Mouse (Mus musculus) ES-E14 (cell line): ENCODE measurements around the gene Aff1. TPM values are rescaled to one million over a fixed set of nuclear protein-coding genes. Genes with fewer than 3 reads are reported as not detected.

Source experiments
- DNase-seq: peaks from one replicate; pipeline ENCODE4 v3.0.0-alpha.2; 2013; ENCODE audit warnings: low read depth, low spot score
- H3K27ac ChIP-seq: 2 replicates; pipeline ENCODE4 v1.5.1; 2012; ENCODE audit warnings: low read depth, mild to moderate bottlenecking, low read length, moderate library complexity, mixed read lengths; ENCODE audit not compliant: poor library complexity, insufficient read depth, severe bottlenecking
- H3K36me3 ChIP-seq: 2 replicates; pipeline ENCODE4 v1.6.1; 2012; ENCODE audit warnings: mild to moderate bottlenecking, low read length, moderate library complexity, mixed read lengths; ENCODE audit not compliant: control insufficient read depth, poor library complexity, insufficient read depth, severe bottlenecking
- H3K4me1 ChIP-seq, 2 experiments: fragments of 150-350 bp in 1 of 2; sonication (generic) in 1 of 2; 2 replicates each; pipeline ENCODE4 v1.6.1; 2012; ENCODE audit warnings: low read length in 2 of 2, mild to moderate bottlenecking in 1 of 2, mixed read lengths in 1 of 2; ENCODE audit not compliant: control insufficient read depth in 2 of 2, insufficient read depth in 2 of 2, poor library complexity in 1 of 2
- H3K4me3 ChIP-seq, 2 experiments: fragments of 150-350 bp in 1 of 2; sonication (generic) in 1 of 2; 2 replicates each; pipeline ENCODE4 v1.5.1; 2012; ENCODE audit warnings: low read length in 2 of 2, low read depth in 1 of 2, mild to moderate bottlenecking in 1 of 2, mixed read lengths in 1 of 2; ENCODE audit not compliant: insufficient read depth in 1 of 2, poor library complexity in 1 of 2, severe bottlenecking in 1 of 2
- H3K9ac ChIP-seq: 2 replicates; pipeline ENCODE4 v1.6.1; 2012; ENCODE audit warnings: low read depth, mild to moderate bottlenecking, low read length, mixed read lengths; ENCODE audit not compliant: poor library complexity, insufficient read depth, severe bottlenecking
- H3K9me3 ChIP-seq: fragments of 150-350 bp; sonication (generic); 2 replicates; pipeline ENCODE4 v1.6.1; 2012; ENCODE audit warnings: low read depth, mild to moderate bottlenecking, low read length; ENCODE audit not compliant: control insufficient read depth, insufficient read depth
- CHD2 ChIP-seq: IDR thresholded peaks from 2 replicates; pipeline ENCODE4 v1.6.1; 2014; ENCODE audit warnings: mild to moderate bottlenecking, low read depth, low read length, inconsistent platforms
- HCFC1 ChIP-seq: IDR thresholded peaks from 2 replicates; pipeline ENCODE4 v1.6.1; 2012; ENCODE audit warnings: low read length, inconsistent platforms, borderline replicate concordance; ENCODE audit not compliant: insufficient read depth
- MAFK ChIP-seq: IDR thresholded peaks from 2 replicates; pipeline ENCODE4 v1.6.1; 2014; ENCODE audit warnings: mild to moderate bottlenecking, low read depth, low read length, inconsistent platforms; ENCODE audit not compliant: insufficient read depth
- ZC3H11A ChIP-seq: IDR thresholded peaks from 2 replicates; pipeline ENCODE4 v1.6.1; 2012; ENCODE audit warnings: low read depth, mild to moderate bottlenecking, inconsistent platforms, low read length, borderline replicate concordance
- ZNF384 ChIP-seq: IDR thresholded peaks from 2 replicates; pipeline ENCODE4 v1.6.1; 2012; ENCODE audit warnings: low read depth, low read length, inconsistent platforms
- in situ Hi-C, 2 experiments: fragments of 600-800 bp; cut with MboI; formaldehyde crosslinking; loops; one replicate each; pipeline ENCODE4 v1.15.1; 2025; ENCODE audit warnings: low sequenced_read_pairs in 2 of 2, inconsistent platforms in 1 of 2; ENCODE audit not compliant: unreplicated experiment in 2 of 2
- total RNA-seq: library from RNA; depleted of rRNA; stranded (reverse); fragments of 300-350 nt; gene quantifications from 2 replicates; pipeline ENCODE4 v1.2.3, GENCODE M21; 2012

The Aff1 gene
- total RNA-seq, 1 experiment = 26.0 TPM

- TF ChIP-seq ZNF384 (no peak), ZC3H11A (no peak), MAFK (no peak), CHD2 (no peak), HCFC1 (no peak)
- Histone ChIP-seq H3K27ac (no peak overlapping the region), H3K9me3 (no peaks in the 10 kb centered on the region), H3K4me3 (no peak overlapping the region), H3K4me1 (peaks cover 7 to 22% of the 10 kb centered on the region in 2 experiments; a peak in 3 of 4 replicates), H3K36me3 (peaks cover 6% of the 10 kb centered on the region; the same call in 1 of the 2 replicates), H3K9ac (no peak overlapping the region)
- DNase-seq = no peak
- in situ Hi-C loops = no loop called here
These were observed 48.1 kb downstream of the Aff1 start for GRCm38 (mm10) chr5:103740093-103740902.

GRCm38 (mm10) chr5:103740903-103741246, 48.7 kb downstream of the Aff1 start:
- Histone ChIP-seq H3K9me3 (no peaks in the 10 kb centered on the region), H3K9ac (no peak overlapping the region), H3K4me3 (no peak overlapping the region), H3K4me1 (peaks cover 7 to 18% of the 10 kb centered on the region in 2 experiments; a peak in 2 of 4 replicates), H3K36me3 (peaks cover 6% of the 10 kb centered on the region; the same call in 1 of the 2 replicates), H3K27ac (no peak overlapping the region)
- in situ Hi-C loops = no loop called here
- no peak for DNase-seq
- TF ChIP-seq ZC3H11A (no peak), HCFC1 (no peak), ZNF384 (no peak), MAFK (no peak)

DNA sequence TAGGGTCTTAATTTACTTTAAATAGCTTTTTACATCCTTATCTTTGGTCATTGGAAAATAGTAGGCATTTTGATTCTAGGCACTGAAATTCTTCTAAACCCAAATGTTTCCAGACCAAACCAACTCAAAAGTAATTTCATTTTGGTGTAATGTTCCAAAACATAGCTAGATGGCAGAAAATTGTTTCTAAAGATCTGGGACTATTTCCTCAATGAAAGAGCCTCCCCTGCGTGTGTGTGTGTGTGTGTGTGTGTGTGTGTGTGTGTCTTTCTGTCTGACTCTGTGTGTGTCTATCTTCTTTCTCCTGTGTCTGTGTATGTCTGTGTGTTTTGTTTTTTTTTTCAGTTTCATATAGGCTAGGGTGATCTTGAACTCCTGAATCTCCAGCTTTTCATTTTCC, 49.3 kb downstream of the Aff1 start:
- no peak overlapping the region for H3K4me3 ChIP-seq
- in situ Hi-C loops = no loop called here
- H3K4me1 ChIP-seq = peaks cover 4 to 14% of the 10 kb centered on the region in 2 experiments; a peak in 2 of 4 replicates
- H3K36me3 ChIP-seq = peaks cover 6% of the 10 kb centered on the region; the same call in 1 of the 2 replicates
- H3K9ac ChIP-seq = no peak overlapping the region
- DNase-seq = no peak
- H3K9me3 ChIP-seq = no peaks in the 10 kb centered on the region
- TF ChIP-seq CHD2 = no peak
- no peak for TF ChIP-seq ZNF384
- no peak for TF ChIP-seq HCFC1
- TF ChIP-seq ZC3H11A = no peak
- no peak for TF ChIP-seq MAFK
- H3K27ac ChIP-seq = no peak overlapping the region

- H3K4me1 ChIP-seq = peaks cover 2 to 14% of the 10 kb centered on the region in 2 experiments; a peak in 1 of 4 replicates
- no peak overlapping the region for H3K9ac ChIP-seq
- H3K36me3 ChIP-seq = peaks cover 6% of the 10 kb centered on the region; the same call in 1 of the 2 replicates
- H3K4me3 ChIP-seq = no peak overlapping the region
- H3K27ac ChIP-seq = no peak overlapping the region
- no peak for TF ChIP-seq MAFK
- TF ChIP-seq ZNF384 = no peak
- TF ChIP-seq CHD2 = no peak
- TF ChIP-seq ZC3H11A = no peak
- TF ChIP-seq HCFC1 = no peak
- DNase-seq = no peak
- H3K9me3 ChIP-seq = no peaks in the 10 kb centered on the region
- in situ Hi-C loops = no loop called here
These were observed 49.8 kb downstream of the Aff1 start for GRCm38 (mm10) chr5:103741992-103742391.

DNA sequence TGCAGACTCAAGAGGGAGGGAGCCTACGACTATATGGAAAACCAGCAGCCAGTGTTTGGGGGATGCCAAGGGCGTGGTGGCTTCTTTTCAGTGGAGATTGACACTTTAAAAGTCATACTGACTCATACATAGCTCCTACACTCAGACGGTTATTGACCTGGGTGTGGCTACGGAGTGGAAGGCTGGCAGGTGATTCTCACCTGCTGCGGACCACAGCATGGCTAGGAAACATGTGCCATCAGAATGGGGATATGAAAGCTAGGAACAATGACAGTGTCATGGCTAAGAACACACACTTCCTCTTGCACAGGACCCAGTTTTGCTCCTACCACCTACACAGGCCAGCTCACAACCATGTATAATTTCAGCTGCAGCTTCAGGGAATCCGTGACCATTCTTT, 52.4 kb downstream of the Aff1 start:
- 0 out of 4 replicates have a peak, but pooled peaks cover 2% of the 10 kb centered on the region in 2 experiments for H3K4me1 ChIP-seq
- H3K9me3 ChIP-seq = no peaks in the 10 kb centered on the region
- no peak overlapping the region for H3K9ac ChIP-seq
- DNase-seq = no peak
- H3K4me3 ChIP-seq = no peak overlapping the region
- no peak for TF ChIP-seq MAFK
- no peak for TF ChIP-seq HCFC1
- no peak for TF ChIP-seq ZC3H11A
- no peak for TF ChIP-seq CHD2
- no peak for TF ChIP-seq ZNF384
- in situ Hi-C loops = no loop called here
- peaks cover 2% of the 10 kb centered on the region; the same call in 1 of the 2 replicates for H3K36me3 ChIP-seq
- no peak overlapping the region for H3K27ac ChIP-seq
